Mouse (Mus musculus): Measurements from ENCODE around the gene Ankmy1.

- no peak for TF ChIP-seq CTCF (IDR thresholded peaks at IDR 0.05; ENCODE audit: borderline replicate concordance, extremely low read depth, insufficient read depth, insufficient read length)
- TF ChIP-seq POLR2A (IDR thresholded peaks at IDR 0.05; ENCODE audit: borderline replicate concordance, extremely low read depth, insufficient read depth, insufficient read length, poor library complexity, severe bottlenecking) = no peak
Measured at GRCm38 (mm10) chr1:92841427-92841826, 61.3 kb downstream of the Ankmy1 start.

Data from brain, embryonic 14.5 days (tissue).